Mouse (Mus musculus) thymus, adult 2 months (tissue): ENCODE measurements at regions not wholly inside any gene's neighbourhood (a gene's known extent, or its start where the extent isn't known, plus 50 kb on each side); places are given as distances from the start of the nearest gene placed in this dataset.

ENCODE experiments used
- CTCF ChIP-seq: fragments of 200-500 bp; IDR thresholded peaks from 2 replicates; pipeline ENCODE4 v1.5.1; 2012; ENCODE audit warnings: mild to moderate bottlenecking, control low read depth, low read length, moderate library complexity, borderline replicate concordance; ENCODE audit not compliant: control insufficient read depth, poor library complexity, insufficient read depth; ENCODE audit errors: extremely low read depth
- POLR2A ChIP-seq: fragments of 200-500 bp; IDR thresholded peaks from 2 replicates; pipeline ENCODE4 v1.6.1; 2012; ENCODE audit warnings: mild to moderate bottlenecking, low read length, control low read depth, moderate library complexity; ENCODE audit not compliant: control insufficient read depth, poor library complexity, insufficient read depth; ENCODE audit errors: extremely low read depth

- TF ChIP-seq POLR2A (no peak), CTCF (no peak)
Observed at GRCm38 (mm10) chr17:4173951-4174361, 477.9 kb upstream of the Nox3 start.
